Mouse (Mus musculus) macrophage (primary cell): ENCODE results near the gene Trpt1. TPM values are rescaled to one million over a fixed set of nuclear protein-coding genes. Genes with fewer than 3 reads are reported as not detected.
A peak's percentile ranks its signal among the peaks of the same experiment; 100 is the strongest.
"Not testable (repeated sequence)": the region's sequence is repeated elsewhere in the genome, so short reads cannot be mapped to it uniquely, and the experiment has no call there.

ENCODE experiments used
- H3K27ac ChIP-seq: fragments of 350-480 bp; formaldehyde crosslinking; 2 replicates; pipeline ENCODE4 v1.9.0; 2021
- H3K36me3 ChIP-seq: fragments of 350-480 bp; formaldehyde crosslinking; 2 replicates; pipeline ENCODE4 v1.9.0; 2021; ENCODE audit errors: inconsistent target
- H3K4me3 ChIP-seq: fragments of 350-480 bp; formaldehyde crosslinking; 2 replicates; pipeline ENCODE4 v1.9.0; 2021; ENCODE audit errors: inconsistent target
- H3K79me2 ChIP-seq: fragments of 350-480 bp; formaldehyde crosslinking; 2 replicates; pipeline ENCODE4 v1.9.0; 2021; ENCODE audit errors: inconsistent target
- WGBS: methylation state at CpG from one replicate; pipeline ENCODE4 v1.1.7; 2026; ENCODE audit warnings: inconsistent platforms; ENCODE audit not compliant: missing documents; 5-methylcytosine and 5-hydroxymethylcytosine counted together
- polyA plus RNA-seq: library from polyadenylated mRNA; stranded (reverse); fragments of 250-400 nt; gene quantifications from 3 replicates; pipeline ENCODE4 v1.2.4, GENCODE M21; 2018; ENCODE audit warnings: inconsistent platforms

Gene Trpt1
- polyA plus RNA-seq, 1 experiment from 2014 or later: 0.80 TPM

DNA sequence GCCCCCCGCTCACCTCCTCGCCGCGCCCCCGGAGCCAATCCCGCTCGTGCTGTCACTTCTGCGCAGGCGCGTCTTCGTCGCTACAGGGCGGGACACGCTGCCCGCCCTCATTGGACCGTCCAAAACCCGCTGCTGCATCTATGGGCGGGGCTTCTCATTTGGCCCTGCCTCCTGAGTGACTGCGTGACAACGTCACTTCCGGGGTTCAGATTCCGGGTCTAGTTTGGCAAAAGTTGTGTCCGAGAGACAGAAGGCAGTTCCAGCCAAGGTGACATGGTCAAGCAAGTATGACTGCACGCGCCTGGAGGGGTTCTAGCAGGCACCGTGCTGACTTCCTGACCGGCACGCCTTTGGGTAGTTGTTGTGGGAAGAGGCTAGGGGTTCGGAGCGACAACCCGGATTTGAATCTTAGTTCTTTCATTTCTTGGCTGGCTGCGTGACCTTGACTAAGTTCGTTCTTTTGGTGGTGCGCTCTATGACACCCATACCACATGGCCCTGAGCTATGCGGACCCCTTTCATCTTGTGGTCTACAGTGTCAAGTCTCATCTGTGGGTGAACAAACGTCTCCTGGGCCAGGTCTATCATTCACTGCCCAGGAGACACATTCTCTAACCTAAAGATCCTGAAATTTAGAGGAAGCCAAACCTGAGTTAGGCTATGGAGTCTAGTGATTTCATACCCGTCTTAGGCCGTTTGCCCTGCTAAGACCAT, 15.4 kb upstream of the Trpt1 start, which contains the start of gene Fkbp2:
Gene Fkbp2, minus strand, starts transcription at position 121 of the 713 bp plus-strand sequence.
- H3K36me3 ChIP-seq: 0 out of 2 replicates have a peak, but pooled peaks cover 6% of the 10 kb centered on the region
- H3K4me3 ChIP-seq: peak within 1 kb of the TSS; percentile 74
- under 1% methylated on average over 38 of the region's 38 CpGs for WGBS
- peak within 1 kb of the TSS; percentile 77 for H3K27ac ChIP-seq
- peaks cover 43% of the 10 kb centered on the region for H3K79me2 ChIP-seq

DNA sequence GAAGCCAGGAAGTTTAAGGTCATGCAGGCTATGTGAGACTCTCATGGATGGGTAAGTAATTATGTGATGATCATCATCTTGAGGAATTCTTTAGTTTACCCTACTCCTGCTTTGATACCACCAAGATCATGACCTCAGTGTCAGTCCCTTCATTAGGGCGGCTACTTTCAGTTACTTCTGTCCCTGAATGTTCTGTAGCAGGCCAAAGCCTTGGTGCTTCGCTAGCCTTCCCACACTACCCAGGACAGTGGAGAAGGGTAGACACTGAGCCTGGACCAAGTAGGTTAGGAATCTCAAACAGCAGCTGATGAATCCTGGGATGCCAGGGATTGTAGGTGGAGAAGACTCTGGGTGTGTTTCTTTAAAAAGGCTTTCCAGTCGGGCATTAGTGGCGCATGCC, 14.5 kb upstream of the Trpt1 start:
- Histone ChIP-seq H3K4me3 (peak overlapping the region; percentile 74; the same call in 1 of the 2 replicates), H3K79me2 (peaks cover 41% of the 10 kb centered on the region), H3K27ac (peak overlapping the region; percentile 77; the same call in 1 of the 2 replicates), H3K36me3 (0 out of 2 replicates have a peak, but pooled peaks cover 6% of the 10 kb centered on the region)
- 91% methylated on average over 4 of the region's 4 CpGs for WGBS

DNA sequence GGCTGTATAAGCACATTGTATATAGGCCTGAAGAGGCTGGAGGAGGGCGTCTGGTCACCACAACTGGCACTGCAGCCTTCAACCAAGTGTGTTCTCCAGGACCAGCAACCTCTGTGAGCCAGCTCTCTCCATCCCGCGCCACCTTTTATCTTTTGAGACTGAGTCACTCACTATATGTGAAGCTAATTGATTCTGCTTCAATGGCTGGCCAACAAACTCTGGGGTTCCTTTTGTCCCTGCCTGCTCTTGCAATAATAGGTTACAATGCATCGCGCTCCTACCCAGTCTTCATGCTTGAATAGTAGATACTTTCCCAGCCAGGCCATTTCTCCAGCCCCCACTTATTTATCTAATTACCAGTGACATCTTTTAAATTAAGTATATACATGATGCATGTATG, 12.3 kb upstream of the Trpt1 start:
- H3K36me3 ChIP-seq: no peaks in the 10 kb centered on the region
- peaks cover 26% of the 10 kb centered on the region for H3K79me2 ChIP-seq
- H3K27ac ChIP-seq: no peak overlapping the region
- H3K4me3 ChIP-seq: no peak overlapping the region
- 95% methylated on average over 5 of the region's 5 CpGs for WGBS

- H3K27ac ChIP-seq: no peak overlapping the region
- H3K4me3 ChIP-seq: no peak overlapping the region
- H3K79me2 ChIP-seq: peaks cover 17% of the 10 kb centered on the region
- WGBS: 96% methylated on average over 16 of the region's 19 CpGs
- no peaks in the 10 kb centered on the region for H3K36me3 ChIP-seq
Observed at GRCm38 (mm10) chr19:6985300-6985699, 10.6 kb upstream of the Trpt1 start.

DNA sequence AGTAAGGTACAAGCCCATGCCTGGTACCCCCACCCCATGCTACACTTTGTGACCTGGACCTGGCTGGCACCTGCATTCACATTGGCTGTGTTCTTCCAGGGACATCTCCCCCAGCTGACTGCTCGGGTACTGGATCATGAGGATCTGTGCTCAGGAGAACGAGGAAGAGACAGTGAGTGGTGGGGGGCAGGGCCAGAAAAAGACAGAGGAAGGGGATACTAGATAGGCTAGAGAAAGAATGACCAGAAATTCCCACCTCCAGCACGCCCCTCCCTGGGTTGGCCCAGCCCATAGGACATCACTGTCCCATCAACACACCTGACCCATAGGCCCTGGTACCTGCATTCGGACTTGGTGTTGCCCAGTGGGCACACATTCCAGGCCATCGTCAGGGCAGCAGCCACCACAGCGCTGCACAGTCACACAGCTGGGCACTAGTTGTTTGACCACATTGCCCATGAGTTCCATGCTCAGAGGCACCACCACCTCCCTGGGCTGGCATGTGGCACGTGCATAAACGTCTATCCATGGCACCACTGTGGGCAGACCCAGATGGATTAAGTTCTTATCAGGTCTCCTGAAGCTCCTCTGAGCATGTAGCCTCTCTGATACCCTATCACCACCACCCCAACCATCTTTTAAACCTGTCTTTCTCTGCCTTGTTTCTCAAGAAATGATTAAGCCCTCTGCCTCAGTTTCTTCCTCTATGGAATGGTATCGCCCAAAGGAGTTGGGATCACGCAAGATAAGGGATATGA, 9.8 kb upstream of the Trpt1 start:
- H3K79me2 ChIP-seq: peaks cover 17% of the 10 kb centered on the region
- H3K27ac ChIP-seq: peak overlapping the region; percentile 55
- peak overlapping the region; percentile 60 for H3K4me3 ChIP-seq
- 89% methylated on average over 10 of the region's 10 CpGs for WGBS
- no peaks in the 10 kb centered on the region for H3K36me3 ChIP-seq

- Histone ChIP-seq H3K27ac (peak within 1 kb of the TSS; percentile 55), H3K4me3 (peak within 1 kb of the TSS; percentile 60), H3K79me2 (peaks cover 13% of the 10 kb centered on the region), H3K36me3 (no peaks in the 10 kb centered on the region)
- under 1% methylated on average over 33 of the region's 85 CpGs for WGBS
Observed at GRCm38 (mm10) chr19:6987061-6987903, 8.6 kb upstream of the Trpt1 start, which contains the start of gene Vegfb. Vegfb (minus strand) TSS chr19:6987651.

- H3K36me3 ChIP-seq: no peaks in the 10 kb centered on the region
- WGBS: 13% methylated on average over 8 of the region's 8 CpGs
- H3K79me2 ChIP-seq: peaks cover 13% of the 10 kb centered on the region
- H3K27ac ChIP-seq: peak overlapping the region; percentile 40
- H3K4me3 ChIP-seq: peak overlapping the region; percentile 32
Observed at GRCm38 (mm10) chr19:6987904-6988285, 8.0 kb upstream of the Trpt1 start.

- Histone ChIP-seq H3K79me2 (peaks cover 13% of the 10 kb centered on the region), H3K36me3 (no peaks in the 10 kb centered on the region), H3K27ac (no peak overlapping the region), H3K4me3 (no peak overlapping the region)
- WGBS: 95% methylated on average over 8 of the region's 8 CpGs
Observed at GRCm38 (mm10) chr19:6989251-6989650, 6.7 kb upstream of the Trpt1 start.

DNA sequence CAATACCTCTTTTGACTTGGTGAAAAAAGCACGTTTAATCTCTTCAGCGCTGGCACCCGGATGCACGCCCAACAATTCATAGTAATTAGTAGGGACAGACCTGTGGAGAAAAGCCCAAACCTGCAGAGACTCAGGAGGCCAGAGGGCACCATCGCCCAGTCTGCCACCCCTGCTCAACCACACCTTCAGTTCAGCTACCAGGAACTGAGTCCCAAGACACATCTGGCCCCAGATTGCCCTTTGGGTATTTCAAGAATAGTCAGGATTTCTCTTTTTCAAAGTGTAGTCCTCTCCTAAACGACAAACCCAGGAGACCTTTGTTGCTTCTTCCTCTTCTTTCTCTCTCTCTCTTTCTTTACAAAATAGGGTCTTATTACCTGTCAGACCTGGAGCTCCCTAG, 5.2 kb upstream of the Trpt1 start:
- peaks cover 13% of the 10 kb centered on the region for H3K79me2 ChIP-seq
- H3K27ac ChIP-seq: no peak overlapping the region
- no peak overlapping the region for H3K4me3 ChIP-seq
- WGBS: 92% methylated on average over 6 of the region's 6 CpGs
- no peaks in the 10 kb centered on the region for H3K36me3 ChIP-seq

- H3K79me2 ChIP-seq, H3K36me3 ChIP-seq, H3K27ac ChIP-seq, H3K4me3 ChIP-seq: not testable (repeated sequence)
- WGBS: 97% methylated on average over 6 of the region's 6 CpGs
Observed at GRCm38 (mm10) chr19:6991166-6991565, 4.8 kb upstream of the Trpt1 start.

DNA sequence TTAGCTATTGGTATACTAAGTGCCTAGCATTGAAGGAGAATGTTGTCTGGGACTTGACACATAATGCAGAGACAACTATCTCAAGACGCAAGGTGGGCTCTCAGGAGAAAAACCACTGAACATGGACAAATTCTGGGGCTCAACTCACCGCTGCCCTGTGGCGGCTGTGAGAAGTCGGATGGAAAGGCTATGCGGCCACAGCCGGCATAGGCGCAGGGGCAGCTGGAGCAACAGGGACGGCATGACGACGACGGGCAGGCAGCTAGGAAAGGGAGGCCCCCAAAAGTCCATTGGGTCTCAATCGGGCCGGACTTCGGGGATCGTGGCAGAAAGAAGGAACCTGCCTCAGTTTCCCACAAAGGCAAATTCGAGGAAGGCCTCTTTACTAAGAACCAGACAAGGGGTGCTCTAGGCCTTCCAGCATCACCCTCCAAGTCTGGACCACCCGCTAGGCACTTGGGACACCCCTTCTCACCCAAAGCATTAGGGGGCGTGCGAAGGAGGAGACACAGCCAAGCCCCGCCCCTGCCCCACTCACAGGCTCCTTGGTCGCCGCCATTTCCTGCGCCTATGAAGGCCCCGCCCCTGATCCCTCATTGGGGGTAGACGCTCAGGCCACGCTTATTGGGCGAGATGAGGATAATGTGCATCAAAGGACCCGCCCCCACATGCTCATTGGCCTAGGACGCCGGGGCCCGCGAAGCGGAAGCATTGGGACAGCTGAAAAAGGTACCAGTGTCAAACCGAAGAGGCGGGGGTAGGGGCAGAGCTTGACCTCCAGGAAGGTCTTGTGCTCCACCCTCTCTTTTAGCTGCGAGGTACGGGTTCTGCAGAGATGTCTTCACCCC, 3.7 kb upstream of the Trpt1 start, which contains the start of gene Dnajc4:
Gene Dnajc4, minus strand, starts transcription at position 562 of the 848 bp plus-strand sequence.
- peak within 1 kb of the TSS; percentile 36 for H3K27ac ChIP-seq
- under 1% methylated on average over 37 of the region's 37 CpGs for WGBS

DNA sequence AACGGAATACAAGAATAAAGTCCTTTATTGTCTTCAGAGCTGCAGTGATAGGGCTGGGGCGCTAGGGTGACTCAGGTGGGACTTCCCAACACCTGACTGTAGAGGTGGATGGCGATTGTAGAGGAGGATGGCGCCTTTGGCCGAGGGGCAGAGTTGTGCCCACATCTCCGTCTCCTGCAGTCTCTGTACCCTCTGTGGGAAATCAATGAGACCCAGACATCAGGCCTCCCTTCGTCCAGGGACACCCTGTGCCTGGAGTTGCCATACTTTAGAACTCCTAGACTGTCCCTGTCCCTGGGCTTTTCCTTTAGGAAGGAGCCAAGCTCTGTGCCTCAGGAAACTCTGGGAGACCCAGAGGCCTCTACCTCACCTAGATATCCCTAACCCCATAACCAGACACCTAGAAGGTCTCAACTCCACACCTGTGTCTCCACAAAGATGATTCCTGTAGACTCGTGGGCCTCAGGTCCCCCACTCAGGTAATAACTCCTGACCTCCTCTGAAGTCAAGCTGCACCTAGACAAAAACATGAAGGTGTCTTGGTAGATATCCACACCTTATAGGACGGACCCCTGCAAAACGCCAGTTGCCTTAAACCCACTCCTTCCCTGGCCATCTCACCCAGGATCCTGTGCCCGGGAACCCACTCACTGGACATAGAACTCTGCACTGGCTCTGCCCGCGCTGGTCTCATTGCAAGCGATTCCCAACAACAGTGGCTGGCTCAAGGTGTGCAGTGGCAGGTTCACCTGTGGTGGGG, 2.7 kb upstream of the Trpt1 start:
- WGBS: 71% methylated on average over 14 of the region's 14 CpGs

More for the DNA sequence above, 3.7 kb upstream of the Trpt1 start, which contains the start of gene Dnajc4:
- H3K36me3 ChIP-seq: no peaks in the 10 kb centered on the region
- H3K4me3 ChIP-seq: peak within 1 kb of the TSS; percentile 71
- H3K79me2 ChIP-seq: no peaks in the 10 kb centered on the region

DNA sequence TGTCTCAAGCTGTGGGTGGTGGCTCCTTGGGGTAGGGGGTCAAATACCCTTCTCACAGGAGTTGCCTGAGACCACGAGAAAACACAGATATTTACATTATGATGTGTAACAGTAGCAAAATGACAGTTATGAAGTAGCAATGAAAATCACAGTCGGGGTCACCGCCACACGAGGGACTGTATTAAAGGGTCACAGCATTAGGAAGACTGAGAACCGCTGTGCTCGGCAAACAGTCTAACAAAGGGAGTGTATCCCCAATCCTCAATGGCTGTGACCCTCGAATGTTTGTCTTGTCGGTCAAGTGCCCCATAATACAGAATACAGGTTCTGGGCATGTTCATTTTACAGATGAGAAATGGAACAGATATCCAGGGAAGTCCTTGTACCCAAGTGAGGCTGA, 1.9 kb upstream of the Trpt1 start:
- Histone ChIP-seq H3K27ac (no peak overlapping the region), H3K36me3 (peaks cover 9% of the 10 kb centered on the region), H3K4me3 (no peak overlapping the region), H3K79me2 (no peaks in the 10 kb centered on the region)
- 94% methylated on average over 8 of the region's 8 CpGs for WGBS

More for the DNA sequence above, 2.7 kb upstream of the Trpt1 start:
- H3K27ac ChIP-seq: peak overlapping the region; percentile 22
- H3K36me3 ChIP-seq: 0 out of 2 replicates have a peak, but pooled peaks cover under 1% of the 10 kb centered on the region
- H3K4me3 ChIP-seq: peak overlapping the region; percentile 71
- no peaks in the 10 kb centered on the region for H3K79me2 ChIP-seq
